Mouse (Mus musculus) ES-E14 (cell line): ENCODE results near the gene Tmem132c. TPM values are rescaled to one million over a fixed set of nuclear protein-coding genes. Genes with fewer than 3 reads are reported as not detected.

Experiments
- DNase-seq: peaks from one replicate; pipeline ENCODE4 v3.0.0-alpha.2; 2013; ENCODE audit warnings: low read depth, low spot score
- H3K27ac ChIP-seq: 2 replicates; pipeline ENCODE4 v1.5.1; 2012; ENCODE audit warnings: low read depth, mild to moderate bottlenecking, low read length, moderate library complexity, mixed read lengths; ENCODE audit not compliant: poor library complexity, insufficient read depth, severe bottlenecking
- H3K36me3 ChIP-seq: 2 replicates; pipeline ENCODE4 v1.6.1; 2012; ENCODE audit warnings: mild to moderate bottlenecking, low read length, moderate library complexity, mixed read lengths; ENCODE audit not compliant: control insufficient read depth, poor library complexity, insufficient read depth, severe bottlenecking
- H3K4me1 ChIP-seq, 2 experiments: fragments of 150-350 bp in 1 of 2; sonication (generic) in 1 of 2; 2 replicates each; pipeline ENCODE4 v1.6.1; 2012; ENCODE audit warnings: low read length in 2 of 2, mild to moderate bottlenecking in 1 of 2, mixed read lengths in 1 of 2; ENCODE audit not compliant: control insufficient read depth in 2 of 2, insufficient read depth in 2 of 2, poor library complexity in 1 of 2
- H3K4me3 ChIP-seq, 2 experiments: fragments of 150-350 bp in 1 of 2; sonication (generic) in 1 of 2; 2 replicates each; pipeline ENCODE4 v1.5.1; 2012; ENCODE audit warnings: low read length in 2 of 2, low read depth in 1 of 2, mild to moderate bottlenecking in 1 of 2, mixed read lengths in 1 of 2; ENCODE audit not compliant: insufficient read depth in 1 of 2, poor library complexity in 1 of 2, severe bottlenecking in 1 of 2
- H3K9ac ChIP-seq: 2 replicates; pipeline ENCODE4 v1.6.1; 2012; ENCODE audit warnings: low read depth, mild to moderate bottlenecking, low read length, mixed read lengths; ENCODE audit not compliant: poor library complexity, insufficient read depth, severe bottlenecking
- H3K9me3 ChIP-seq: fragments of 150-350 bp; sonication (generic); 2 replicates; pipeline ENCODE4 v1.6.1; 2012; ENCODE audit warnings: low read depth, mild to moderate bottlenecking, low read length; ENCODE audit not compliant: control insufficient read depth, insufficient read depth
- CHD2 ChIP-seq: IDR thresholded peaks from 2 replicates; pipeline ENCODE4 v1.6.1; 2014; ENCODE audit warnings: mild to moderate bottlenecking, low read depth, low read length, inconsistent platforms
- HCFC1 ChIP-seq: IDR thresholded peaks from 2 replicates; pipeline ENCODE4 v1.6.1; 2012; ENCODE audit warnings: low read length, inconsistent platforms, borderline replicate concordance; ENCODE audit not compliant: insufficient read depth
- MAFK ChIP-seq: IDR thresholded peaks from 2 replicates; pipeline ENCODE4 v1.6.1; 2014; ENCODE audit warnings: mild to moderate bottlenecking, low read depth, low read length, inconsistent platforms; ENCODE audit not compliant: insufficient read depth
- ZC3H11A ChIP-seq: IDR thresholded peaks from 2 replicates; pipeline ENCODE4 v1.6.1; 2012; ENCODE audit warnings: low read depth, mild to moderate bottlenecking, inconsistent platforms, low read length, borderline replicate concordance
- ZNF384 ChIP-seq: IDR thresholded peaks from 2 replicates; pipeline ENCODE4 v1.6.1; 2012; ENCODE audit warnings: low read depth, low read length, inconsistent platforms
- in situ Hi-C, 2 experiments: fragments of 600-800 bp; cut with MboI; formaldehyde crosslinking; loops; one replicate each; pipeline ENCODE4 v1.15.1; 2025; ENCODE audit warnings: low sequenced_read_pairs in 2 of 2, inconsistent platforms in 1 of 2; ENCODE audit not compliant: unreplicated experiment in 2 of 2
- total RNA-seq: library from RNA; depleted of rRNA; stranded (reverse); fragments of 300-350 nt; gene quantifications from 2 replicates; pipeline ENCODE4 v1.2.3, GENCODE M21; 2012

The Tmem132c gene
- total RNA-seq, 1 experiment, result 0.71 TPM

GRCm38 (mm10) chr5:127609191-127609714, 367.6 kb downstream of the Tmem132c start:
- no peak overlapping the region for H3K4me3 ChIP-seq
- no peak overlapping the region for H3K27ac ChIP-seq
- H3K36me3 ChIP-seq, result peaks cover 28% of the 10 kb centered on the region
- no peaks in the 10 kb centered on the region; the same call in 1 of the 2 replicates for H3K9me3 ChIP-seq
- TF ChIP-seq ZC3H11A (no peak), HCFC1 (no peak), CHD2 (no peak), ZNF384 (no peak), MAFK (no peak)
- H3K4me1 ChIP-seq, result peaks cover 2 to 9% of the 10 kb centered on the region in 2 experiments; a peak in 1 of 4 replicates
- in situ Hi-C loops, result no loop called here
- no peak overlapping the region for H3K9ac ChIP-seq
- no peak for DNase-seq

- DNase-seq, result no peak
- H3K4me3 ChIP-seq, result no peak overlapping the region
- in situ Hi-C loops, result no loop called here
- H3K9ac ChIP-seq, result no peak overlapping the region
- H3K4me1 ChIP-seq, result peaks cover 7 to 12% of the 10 kb centered on the region in 2 experiments; a peak in 2 of 4 replicates
- TF ChIP-seq CHD2, result no peak
- no peak for TF ChIP-seq HCFC1
- TF ChIP-seq ZNF384, result no peak
- TF ChIP-seq ZC3H11A, result no peak
- TF ChIP-seq MAFK, result no peak
- H3K36me3 ChIP-seq, result peaks cover 17% of the 10 kb centered on the region; the same call in 1 of the 2 replicates
- no peaks in the 10 kb centered on the region; the same call in 1 of the 2 replicates for H3K9me3 ChIP-seq
- H3K27ac ChIP-seq, result no peak overlapping the region
Observed at GRCm38 (mm10) chr5:127610787-127611509, 369.3 kb downstream of the Tmem132c start.

- no peak for TF ChIP-seq CHD2
- H3K27ac ChIP-seq, result no peak overlapping the region
- H3K9ac ChIP-seq, result no peak overlapping the region
- no peak overlapping the region for H3K4me3 ChIP-seq
- peaks cover 17% of the 10 kb centered on the region; the same call in 1 of the 2 replicates for H3K36me3 ChIP-seq
- in situ Hi-C loops, result no loop called here
- no peak for DNase-seq
- H3K4me1 ChIP-seq, result peaks cover 7 to 15% of the 10 kb centered on the region in 2 experiments; a peak in 2 of 4 replicates
- no peaks in the 10 kb centered on the region; the same call in 1 of the 2 replicates for H3K9me3 ChIP-seq
Observed at GRCm38 (mm10) chr5:127611881-127612280, 370.3 kb downstream of the Tmem132c start.

- Histone ChIP-seq H3K27ac (no peak overlapping the region), H3K36me3 (peaks cover 14% of the 10 kb centered on the region; the same call in 1 of the 2 replicates), H3K4me1 (peaks cover 7 to 15% of the 10 kb centered on the region in 2 experiments; a peak in 2 of 4 replicates), H3K9ac (no peak overlapping the region), H3K9me3 (no peaks in the 10 kb centered on the region; the same call in 1 of the 2 replicates), H3K4me3 (no peak overlapping the region)
- TF ChIP-seq MAFK (no peak), ZC3H11A (no peak), ZNF384 (no peak), CHD2 (no peak), HCFC1 (no peak)
- in situ Hi-C loops, result no loop called here
- no peak for DNase-seq
Observed at GRCm38 (mm10) chr5:127612397-127612796, 370.8 kb downstream of the Tmem132c start.
